Mouse (Mus musculus): ENCODE results near the gene Chmp5. TPM values are rescaled to one million over a fixed set of nuclear protein-coding genes. Genes with fewer than 3 reads are reported as not detected.

Chmp5 gene
- total RNA-seq, 1 experiment from 2014 or later, result 116 TPM

DNA sequence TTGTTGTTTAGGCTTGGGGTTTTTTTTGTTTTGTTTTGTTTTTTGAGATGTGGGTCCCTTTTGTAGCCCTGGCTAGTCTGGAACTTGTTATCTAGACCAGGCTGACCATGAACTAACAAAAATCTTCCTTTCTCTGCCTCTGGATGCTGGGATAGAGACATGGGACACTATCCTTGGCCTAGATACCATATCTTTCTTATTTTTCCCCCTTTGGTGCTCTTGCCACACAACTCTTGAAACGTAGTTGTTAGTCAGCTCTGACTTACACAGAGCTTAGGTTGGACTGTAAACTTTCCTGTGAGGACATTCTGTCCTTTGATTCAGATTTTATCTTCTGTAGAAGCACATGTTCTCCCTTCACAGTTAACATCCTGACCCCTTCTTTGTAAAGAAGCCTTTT, 31.2 kb downstream of the Chmp5 start:
- ATAC-seq (replicated peaks in 1 of 2; ENCODE audit: insufficient read depth in 1 of 2, low FRiP score in 2 of 2, low TSS enrichment in 1 of 2, low read depth in 1 of 2, poor library complexity in 2 of 2, severe bottlenecking in 2 of 2), result no peak

DNA sequence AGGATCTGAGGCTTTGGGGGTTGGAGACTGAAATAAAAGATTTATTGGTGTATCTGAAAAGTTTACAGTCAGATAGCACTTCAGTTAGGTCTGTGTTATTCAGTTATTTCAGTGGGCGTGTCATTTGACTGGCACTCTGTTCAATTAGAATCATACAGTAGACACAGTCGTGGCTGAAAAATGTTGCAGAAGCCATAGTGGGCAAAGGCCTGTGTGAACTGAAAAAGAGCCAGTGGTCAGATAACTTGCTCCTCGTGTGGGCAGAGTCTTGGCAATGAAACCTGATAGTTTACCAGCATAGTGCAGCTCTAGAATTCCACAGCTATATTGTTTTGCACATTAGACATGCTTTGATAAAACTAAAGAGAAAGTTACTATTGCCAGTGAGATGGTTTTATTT, 34.3 kb downstream of the Chmp5 start:
- ATAC-seq (replicated peaks in 1 of 2; ENCODE audit: insufficient read depth in 1 of 2, low FRiP score in 2 of 2, low TSS enrichment in 1 of 2, low read depth in 1 of 2, poor library complexity in 2 of 2, severe bottlenecking in 2 of 2), result no peak

- ATAC-seq (replicated peaks in 1 of 2; ENCODE audit: insufficient read depth in 1 of 2, low FRiP score in 2 of 2, low TSS enrichment in 1 of 2, low read depth in 1 of 2, poor library complexity in 2 of 2, severe bottlenecking in 2 of 2), result no peak
These were observed 35.5 kb downstream of the Chmp5 start for GRCm38 (mm10) chr4:40983686-40984085.

DNA sequence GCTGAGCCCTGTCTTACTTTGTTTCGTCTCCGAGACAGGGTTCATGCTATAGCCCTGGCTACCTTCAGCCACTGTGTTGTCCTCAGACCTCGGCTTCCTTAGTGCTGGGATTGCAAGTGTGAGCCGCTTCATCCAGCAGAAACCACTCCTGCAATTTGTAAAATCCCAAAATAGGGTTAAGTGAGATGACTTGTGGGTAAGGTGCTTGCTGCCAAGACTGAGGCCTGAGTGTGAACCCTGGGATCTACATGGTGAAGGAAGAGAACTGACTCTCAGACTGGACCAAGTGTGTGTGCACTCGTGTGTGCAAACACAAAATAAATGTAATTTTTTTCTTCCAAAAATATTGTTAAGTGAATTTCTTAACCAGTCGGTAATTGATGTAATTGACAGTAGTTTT, 41.4 kb downstream of the Chmp5 start:
- ATAC-seq (replicated peaks in 1 of 2; ENCODE audit: insufficient read depth in 1 of 2, low FRiP score in 2 of 2, low TSS enrichment in 1 of 2, low read depth in 1 of 2, poor library complexity in 2 of 2, severe bottlenecking in 2 of 2), result no peak

- ATAC-seq (replicated peaks in 1 of 2; ENCODE audit: insufficient read depth in 1 of 2, low FRiP score in 2 of 2, low TSS enrichment in 1 of 2, low read depth in 1 of 2, poor library complexity in 2 of 2, severe bottlenecking in 2 of 2), result no peak
These were observed 48.1 kb downstream of the Chmp5 start for GRCm38 (mm10) chr4:40996302-40996701.

DNA sequence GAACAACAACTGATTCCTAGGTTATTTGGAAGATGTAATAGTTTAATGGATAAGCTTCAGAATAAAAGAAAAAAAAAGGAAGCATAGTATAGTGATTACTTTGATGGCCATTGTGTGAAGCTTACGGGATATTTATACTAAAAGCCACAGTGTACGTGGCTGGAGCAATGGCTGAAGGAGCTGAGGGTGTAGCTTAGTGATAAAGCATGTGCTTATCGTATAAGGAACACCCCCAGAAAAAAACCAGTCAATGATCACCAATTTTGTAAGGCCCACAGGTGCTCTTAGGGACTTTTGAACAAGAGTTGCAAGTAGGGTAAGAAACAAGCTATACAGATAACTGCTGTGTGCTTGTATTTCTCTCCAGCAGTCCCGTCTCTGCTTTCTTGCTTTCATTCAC, 49.7 kb downstream of the Chmp5 start:
- no peak for ATAC-seq (replicated peaks in 1 of 2; ENCODE audit: insufficient read depth in 1 of 2, low FRiP score in 2 of 2, low TSS enrichment in 1 of 2, low read depth in 1 of 2, poor library complexity in 2 of 2, severe bottlenecking in 2 of 2)

- ATAC-seq (replicated peaks in 1 of 2; ENCODE audit: insufficient read depth in 1 of 2, low FRiP score in 2 of 2, low TSS enrichment in 1 of 2, low read depth in 1 of 2, poor library complexity in 2 of 2, severe bottlenecking in 2 of 2), result no peak
These were observed 52.1 kb downstream of the Chmp5 start for GRCm38 (mm10) chr4:41000271-41000670.

GRCm38 (mm10) chr4:41000842-41001639, 52.8 kb downstream of the Chmp5 start:
- no peak for ATAC-seq (replicated peaks in 1 of 2; ENCODE audit: insufficient read depth in 1 of 2, low FRiP score in 2 of 2, low TSS enrichment in 1 of 2, low read depth in 1 of 2, poor library complexity in 2 of 2, severe bottlenecking in 2 of 2)

- ATAC-seq (replicated peaks in 1 of 2; ENCODE audit: insufficient read depth in 1 of 2, low FRiP score in 2 of 2, low TSS enrichment in 1 of 2, low read depth in 1 of 2, poor library complexity in 2 of 2, severe bottlenecking in 2 of 2), result no peak
These were observed 65.1 kb downstream of the Chmp5 start for GRCm38 (mm10) chr4:41013351-41013750.

Other genes starting within 250 kb of the Chmp5 start
- 11.6 and 12.6 TPM in 2 replicates for gene Aptx, start 245.2 kb upstream of the Chmp5 start, total RNA-seq (2017)
- gene Dnaja1, start 226.3 kb upstream of the Chmp5 start, total RNA-seq (2017), result 405 and 607 TPM in 2 replicates
- 140 and 144 TPM in 2 replicates for gene Smu1, start 190.5 kb upstream of the Chmp5 start, total RNA-seq (2017)
- gene B4galt1, start 94.4 kb upstream of the Chmp5 start, total RNA-seq (2017), result 28.5 and 36.1 TPM in 2 replicates
- gene Spink4, start 28.4 kb upstream of the Chmp5 start, total RNA-seq (2017), result not detected in 2 replicates
- 272 and 383 TPM in 2 replicates for gene Bag1, start 113 bp upstream of the Chmp5 start, total RNA-seq (2017)
- gene Nfx1, start 22.5 kb downstream of the Chmp5 start, total RNA-seq (2017), result 72.2 and 82.7 TPM in 2 replicates
- not detected in 2 replicates for gene Aqp7, start 99.7 kb downstream of the Chmp5 start, total RNA-seq (2017)
- gene Aqp3, start 149.8 kb downstream of the Chmp5 start, total RNA-seq (2017), result not detected in 2 replicates
- gene Nol6, start 176.0 kb downstream of the Chmp5 start, total RNA-seq (2017), result 19.9 and 25.8 TPM in 2 replicates
- gene Ube2r2, start 187.3 kb downstream of the Chmp5 start, total RNA-seq (2017), result 37.9 and 52.8 TPM in 2 replicates